Mouse (Mus musculus): ENCODE results near the gene Ptprm. TPM values are rescaled to one million over a fixed set of nuclear protein-coding genes. Genes with fewer than 3 reads are reported as not detected.
A peak's percentile ranks its signal among the peaks of the same experiment; 100 is the strongest.

Ptprm gene
- polyA plus RNA-seq, 1 experiment from 2014 or later, result 16.1 TPM

DNA sequence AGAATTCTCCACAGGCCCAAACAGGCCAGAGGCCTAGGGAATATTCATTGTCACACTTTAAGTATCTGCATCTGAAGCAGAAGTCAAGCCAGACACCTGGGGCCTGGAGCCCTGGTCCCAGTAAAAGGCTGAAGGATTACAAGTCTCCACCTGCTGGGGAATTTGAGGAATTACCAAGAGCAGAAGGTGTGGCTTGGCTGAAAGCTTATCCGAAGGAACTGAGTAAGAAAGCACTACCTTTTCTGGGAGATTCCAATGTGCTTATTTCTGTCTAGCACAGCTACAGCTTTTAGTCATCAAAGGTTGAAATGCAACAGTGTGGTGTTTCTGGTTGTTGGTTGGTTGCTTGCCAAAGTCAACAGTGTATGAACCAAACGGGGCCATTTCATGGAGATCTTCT is 178.4 kb downstream of the Ptprm start:
- Histone ChIP-seq H3K4me3 (no peak overlapping the region), H3K9me3 (replicated peaks) (peaks cover 3% of the 10 kb centered on the region; the same call in 1 of the 2 replicates), H3K27me3 (replicated peaks) (no peaks in the 10 kb centered on the region), H3K27ac (ENCODE audit: poor library complexity, severe bottlenecking) (no peak overlapping the region), H3K4me2 (no peak overlapping the region), H3K36me3 (0 out of 2 replicates have a peak, but pooled peaks cover 4% of the 10 kb centered on the region), H3K4me1 (replicated peaks) (peaks cover 9% of the 10 kb centered on the region), H3K9ac (no peak overlapping the region)
- ATAC-seq (ENCODE audit: insufficient number of reproducible peaks, low FRiP score), result no peak
- 41% methylated on average over 2 of the region's 2 CpGs for WGBS

DNA sequence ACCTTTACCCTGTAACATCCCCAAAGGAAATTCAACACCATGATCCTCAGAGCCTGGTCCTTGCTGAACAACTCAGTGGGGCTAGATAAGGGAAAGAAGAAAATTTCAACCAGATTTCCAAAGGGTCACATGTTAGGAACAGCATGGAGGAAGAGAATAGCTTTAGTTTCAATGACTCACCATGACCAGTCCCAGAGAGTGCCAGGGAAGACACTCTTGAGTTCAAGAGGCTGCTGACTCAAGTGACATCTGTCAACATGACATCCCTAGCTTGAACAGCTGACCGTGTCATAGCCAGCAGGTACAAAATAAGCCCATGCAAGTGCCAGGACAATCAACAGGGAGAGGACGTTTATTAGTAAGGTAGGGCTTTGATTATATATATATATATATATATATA is 182.9 kb downstream of the Ptprm start:
- Histone ChIP-seq H3K9ac (no peak overlapping the region), H3K27ac (ENCODE audit: poor library complexity, severe bottlenecking) (no peak overlapping the region), H3K9me3 (replicated peaks) (no peaks in the 10 kb centered on the region), H3K4me2 (no peak overlapping the region), H3K4me3 (no peak overlapping the region), H3K27me3 (replicated peaks) (no peaks in the 10 kb centered on the region), H3K4me1 (replicated peaks) (peaks cover 12% of the 10 kb centered on the region), H3K36me3 (no peaks in the 10 kb centered on the region)
- ATAC-seq (ENCODE audit: insufficient number of reproducible peaks, low FRiP score), result no peak
- 60% methylated on average over 2 of the region's 2 CpGs for WGBS

DNA sequence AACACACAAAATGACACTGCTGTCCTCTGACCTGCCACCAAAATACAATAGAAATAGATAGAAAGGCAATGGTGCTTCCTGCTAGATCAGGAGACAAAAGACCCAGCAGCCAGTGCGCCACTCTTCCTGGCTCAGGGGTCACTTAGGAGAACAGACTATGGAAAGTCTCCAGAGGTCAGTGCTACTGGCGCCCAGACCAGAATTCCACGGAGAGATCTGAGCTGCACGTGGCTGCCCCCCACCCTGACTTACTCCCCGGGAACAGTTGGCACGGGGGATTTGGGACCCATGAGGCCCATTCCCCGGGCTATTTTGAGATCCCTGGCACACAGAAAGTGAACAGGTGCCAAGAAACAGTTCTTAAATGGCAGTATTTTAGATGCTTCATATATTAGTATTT is 183.6 kb downstream of the Ptprm start:
- peak; percentile 22; the same call in 1 of the 2 replicates for ATAC-seq (ENCODE audit: insufficient number of reproducible peaks, low FRiP score)
- no peak overlapping the region for H3K27ac ChIP-seq (ENCODE audit: poor library complexity, severe bottlenecking)
- no peaks in the 10 kb centered on the region for H3K9me3 ChIP-seq (replicated peaks)
- H3K4me1 ChIP-seq (replicated peaks), result peaks cover 12% of the 10 kb centered on the region
- no peak overlapping the region for H3K4me3 ChIP-seq
- 62% methylated on average over 7 of the region's 7 CpGs for WGBS
- no peaks in the 10 kb centered on the region for H3K36me3 ChIP-seq
- no peak overlapping the region for H3K9ac ChIP-seq
- no peak overlapping the region for H3K4me2 ChIP-seq
- no peaks in the 10 kb centered on the region for H3K27me3 ChIP-seq (replicated peaks)

DNA sequence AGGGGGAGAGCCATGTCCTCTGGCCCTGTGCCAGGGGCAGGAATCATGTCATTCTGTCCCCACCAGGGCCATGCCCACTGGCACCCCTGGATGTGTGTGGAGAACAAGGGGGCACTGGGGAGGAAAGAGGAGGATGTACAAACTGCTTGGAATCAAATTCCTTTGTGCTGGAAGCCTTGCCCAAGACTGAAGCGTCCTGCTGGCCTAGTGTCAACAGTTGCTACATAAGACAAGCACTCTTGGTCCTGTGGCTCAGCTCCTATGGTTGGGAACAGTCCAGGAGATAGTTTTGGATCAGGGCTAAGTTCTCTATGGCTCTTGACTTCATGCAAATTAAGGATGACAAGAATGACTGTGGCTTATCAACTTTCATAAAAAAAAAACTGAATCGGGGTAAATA is 188.4 kb downstream of the Ptprm start:
- WGBS, result 77% methylated on average over 2 of the region's 2 CpGs
- Histone ChIP-seq H3K9me3 (replicated peaks) (no peaks in the 10 kb centered on the region), H3K4me3 (no peak overlapping the region), H3K36me3 (no peaks in the 10 kb centered on the region), H3K9ac (no peak overlapping the region), H3K27me3 (replicated peaks) (no peaks in the 10 kb centered on the region), H3K4me1 (replicated peaks) (peaks cover 7% of the 10 kb centered on the region), H3K4me2 (no peak overlapping the region), H3K27ac (ENCODE audit: poor library complexity, severe bottlenecking) (no peak overlapping the region)
- no peak for ATAC-seq (ENCODE audit: insufficient number of reproducible peaks, low FRiP score)

- Histone ChIP-seq H3K4me3 (no peak overlapping the region), H3K4me1 (replicated peaks) (peaks cover 15% of the 10 kb centered on the region), H3K9me3 (replicated peaks) (no peaks in the 10 kb centered on the region), H3K9ac (no peak overlapping the region), H3K27me3 (replicated peaks) (no peaks in the 10 kb centered on the region), H3K36me3 (no peaks in the 10 kb centered on the region), H3K27ac (ENCODE audit: poor library complexity, severe bottlenecking) (no peak overlapping the region), H3K4me2 (no peak overlapping the region)
- no peak for ATAC-seq (ENCODE audit: insufficient number of reproducible peaks, low FRiP score)
- WGBS, result 48% methylated on average over 8 of the region's 8 CpGs
Observed at GRCm38 (mm10) chr17:67159611-67160010, 194.6 kb downstream of the Ptprm start.

- Histone ChIP-seq H3K4me2 (no peak overlapping the region), H3K27me3 (replicated peaks) (no peaks in the 10 kb centered on the region), H3K27ac (ENCODE audit: poor library complexity, severe bottlenecking) (no peak overlapping the region), H3K36me3 (no peaks in the 10 kb centered on the region), H3K9ac (no peak overlapping the region), H3K4me1 (replicated peaks) (peaks cover 15% of the 10 kb centered on the region), H3K9me3 (replicated peaks) (no peaks in the 10 kb centered on the region), H3K4me3 (no peak overlapping the region)
- 87% methylated on average over 7 of the region's 7 CpGs for WGBS
- ATAC-seq (ENCODE audit: insufficient number of reproducible peaks, low FRiP score), result no peak
Observed at GRCm38 (mm10) chr17:67157089-67157752, 197.0 kb downstream of the Ptprm start.

- WGBS, result 74% methylated on average over 3 of the region's 3 CpGs
- H3K4me2 ChIP-seq, result no peak overlapping the region
- H3K4me1 ChIP-seq (replicated peaks), result no peaks in the 10 kb centered on the region
- H3K36me3 ChIP-seq, result no peaks in the 10 kb centered on the region
- H3K27me3 ChIP-seq (replicated peaks), result no peaks in the 10 kb centered on the region
- 0 out of 2 replicates have a peak, but pooled peaks cover 4% of the 10 kb centered on the region for H3K9me3 ChIP-seq (replicated peaks)
- no peak overlapping the region for H3K27ac ChIP-seq (ENCODE audit: poor library complexity, severe bottlenecking)
- H3K9ac ChIP-seq, result no peak overlapping the region
- H3K4me3 ChIP-seq, result no peak overlapping the region
- ATAC-seq (ENCODE audit: insufficient number of reproducible peaks, low FRiP score), result no peak
Observed at GRCm38 (mm10) chr17:67152218-67152617, 202.0 kb downstream of the Ptprm start.

GRCm38 (mm10) chr17:67150441-67150840 is 203.8 kb downstream of the Ptprm start:
- Histone ChIP-seq H3K4me1 (replicated peaks) (no peaks in the 10 kb centered on the region), H3K4me3 (no peak overlapping the region), H3K4me2 (no peak overlapping the region), H3K27ac (ENCODE audit: poor library complexity, severe bottlenecking) (no peak overlapping the region), H3K36me3 (no peaks in the 10 kb centered on the region), H3K9me3 (replicated peaks) (0 out of 2 replicates have a peak, but pooled peaks cover 4% of the 10 kb centered on the region), H3K9ac (no peak overlapping the region), H3K27me3 (replicated peaks) (no peaks in the 10 kb centered on the region)
- no peak for ATAC-seq (ENCODE audit: insufficient number of reproducible peaks, low FRiP score)
- WGBS, result 79% methylated on average over 2 of the region's 2 CpGs

GRCm38 (mm10) chr17:67142183-67142756 is 212.0 kb downstream of the Ptprm start:
- 64% methylated on average over 4 of the region's 4 CpGs for WGBS
- ATAC-seq (ENCODE audit: insufficient number of reproducible peaks, low FRiP score), result no peak
- no peaks in the 10 kb centered on the region for H3K27me3 ChIP-seq (replicated peaks)
- no peak overlapping the region for H3K4me3 ChIP-seq
- H3K9me3 ChIP-seq (replicated peaks), result no peaks in the 10 kb centered on the region
- H3K4me2 ChIP-seq, result no peak overlapping the region
- no peak overlapping the region for H3K27ac ChIP-seq (ENCODE audit: poor library complexity, severe bottlenecking)
- H3K36me3 ChIP-seq, result no peaks in the 10 kb centered on the region
- H3K9ac ChIP-seq, result no peak overlapping the region
- H3K4me1 ChIP-seq (replicated peaks), result peaks cover under 1% of the 10 kb centered on the region

- Histone ChIP-seq H3K27ac (ENCODE audit: poor library complexity, severe bottlenecking) (no peak overlapping the region), H3K9ac (no peak overlapping the region), H3K27me3 (replicated peaks) (no peaks in the 10 kb centered on the region), H3K36me3 (no peaks in the 10 kb centered on the region), H3K4me1 (replicated peaks) (peaks cover 15% of the 10 kb centered on the region), H3K4me3 (no peak overlapping the region), H3K4me2 (no peak overlapping the region), H3K9me3 (replicated peaks) (no peaks in the 10 kb centered on the region)
- WGBS, result 39% methylated on average over 1 of the region's 1 CpGs
- no peak for ATAC-seq (ENCODE audit: insufficient number of reproducible peaks, low FRiP score)
Observed at GRCm38 (mm10) chr17:67140502-67140901, 213.8 kb downstream of the Ptprm start.

- ATAC-seq (ENCODE audit: insufficient number of reproducible peaks, low FRiP score), result no peak
- Histone ChIP-seq H3K4me1 (replicated peaks) (peaks cover 30% of the 10 kb centered on the region), H3K36me3 (no peaks in the 10 kb centered on the region), H3K27ac (ENCODE audit: poor library complexity, severe bottlenecking) (no peak overlapping the region), H3K4me2 (no peak overlapping the region), H3K4me3 (no peak overlapping the region), H3K9ac (no peak overlapping the region), H3K27me3 (replicated peaks) (no peaks in the 10 kb centered on the region), H3K9me3 (replicated peaks) (no peaks in the 10 kb centered on the region)
- WGBS, result 68% methylated on average over 12 of the region's 12 CpGs
Observed at GRCm38 (mm10) chr17:67138981-67139380, 215.3 kb downstream of the Ptprm start.
